Mouse (Mus musculus) midbrain, embryonic 14.5 days (tissue): ENCODE data around the gene Trim39. TPM values are rescaled to one million over a fixed set of nuclear protein-coding genes. Genes with fewer than 3 reads are reported as not detected.

Experiments
- ATAC-seq: fragments of 200-750 bp; cut with Nextera tagmentation; 2 replicates; pipeline ENCODE4 v1.8.0; 2017; ENCODE audit warnings: moderate number of reproducible peaks, moderate library complexity; ENCODE audit not compliant: low FRiP score, low TSS enrichment
- DNase-seq: peaks from one replicate; pipeline ENCODE4 v3.0.0-alpha.2; 2015
- H3K27ac ChIP-seq: fragments of 300-500 bp; sonication (generic); replicated peaks from 2 replicates; pipeline ENCODE4 v1.5.1; 2014; ENCODE audit warnings: mild to moderate bottlenecking, low read depth, low read length, moderate library complexity
- H3K27me3 ChIP-seq: fragments of 300-500 bp; sonication (generic); 2 replicates; pipeline ENCODE4 v1.6.1; 2014; ENCODE audit warnings: low read length, control low read depth, mixed read lengths; ENCODE audit not compliant: control insufficient read depth, insufficient read depth
- H3K36me3 ChIP-seq: fragments of 300-500 bp; sonication (generic); 2 replicates; pipeline ENCODE4 v1.6.1; 2014; ENCODE audit warnings: low read length, control low read depth; ENCODE audit not compliant: control insufficient read depth, insufficient read depth
- H3K4me1 ChIP-seq: fragments of 300-500 bp; sonication (generic); 2 replicates; pipeline ENCODE4 v1.6.1; 2014; ENCODE audit warnings: mild to moderate bottlenecking, antibody characterized with exemption, low read length, control low read depth; ENCODE audit not compliant: control insufficient read depth, insufficient read depth
- H3K4me2 ChIP-seq: fragments of 300-500 bp; sonication (generic); 2 replicates; pipeline ENCODE4 v1.6.1; 2014; ENCODE audit warnings: mild to moderate bottlenecking, low read length, moderate library complexity
- H3K4me3 ChIP-seq: fragments of 300-500 bp; sonication (generic); replicated peaks from 2 replicates; pipeline ENCODE4 v1.5.1; 2014; ENCODE audit warnings: low read depth, low read length
- H3K9ac ChIP-seq: fragments of 300-500 bp; sonication (generic); replicated peaks from 2 replicates; pipeline ENCODE4 v1.6.1; 2014; ENCODE audit warnings: mild to moderate bottlenecking, low read length, moderate library complexity
- H3K9me3 ChIP-seq: fragments of 300-500 bp; sonication (generic); 2 replicates; pipeline ENCODE4 v1.6.1; 2016; ENCODE audit warnings: low read length, control low read depth, mixed read lengths; ENCODE audit not compliant: control insufficient read depth
- WGBS: fragments of 180-500 bp; shearing (Covaris S2); extraction: QIAGEN DNeasy Blood & Tissue Kit; methylation state at CpG from one replicate; pipeline ENCODE4 v1.1.7; 2014; 5-methylcytosine and 5-hydroxymethylcytosine counted together
- polyA plus RNA-seq: library from polyadenylated mRNA; unstranded; fragments of >200 nt; fragmentation: Nextera tagmentation; extraction: Ambion mirVana; gene quantifications from 2 replicates; pipeline ENCODE4 v1.2.1, GENCODE M21; 2014

Gene Trim39
- polyA plus RNA-seq, 1 experiment from 2014 or later, result 21.7 TPM

GRCm38 (mm10) chr17:36257241-36257947 is 14.7 kb downstream of the Trim39 start:
- Histone ChIP-seq H3K4me3 (peak overlapping the region; percentile 78), H3K36me3 (peaks cover 40% of the 10 kb centered on the region), H3K27ac (peak overlapping the region; percentile 89), H3K9me3 (no peaks in the 10 kb centered on the region), H3K4me1 (peaks cover 7% of the 10 kb centered on the region), H3K9ac (peak overlapping the region; percentile 84), H3K4me2 (peak overlapping the region; percentile 56), H3K27me3 (no peaks in the 10 kb centered on the region)
- WGBS, result under 1% methylated on average over 37 of the region's 37 CpGs
- ATAC-seq, result peak; percentile 95
- DNase-seq, result peak; percentile 87

- Histone ChIP-seq H3K4me2 (no peak overlapping the region), H3K4me1 (peaks cover 10% of the 10 kb centered on the region), H3K27ac (no peak overlapping the region), H3K27me3 (0 out of 2 replicates have a peak, but pooled peaks cover 4% of the 10 kb centered on the region), H3K36me3 (no peaks in the 10 kb centered on the region), H3K9me3 (no peaks in the 10 kb centered on the region), H3K9ac (no peak overlapping the region), H3K4me3 (no peak overlapping the region)
- ATAC-seq, result no peak
- no peak for DNase-seq
- 73% methylated on average over 6 of the region's 6 CpGs for WGBS
Measured at GRCm38 (mm10) chr17:36253087-36253600, 18.9 kb downstream of the Trim39 start.

GRCm38 (mm10) chr17:36252250-36252876 is 19.7 kb downstream of the Trim39 start:
- WGBS, result 15% methylated on average over 25 of the region's 25 CpGs
- DNase-seq (peak; percentile 11), ATAC-seq (no peak)
- no peaks in the 10 kb centered on the region for H3K36me3 ChIP-seq
- H3K9ac ChIP-seq, result no peak overlapping the region; the same call in 1 of the 2 replicates
- H3K4me3 ChIP-seq, result 0 out of 2 replicates have a peak overlapping the region, but pooled peaks have one; percentile 10
- peaks cover 10% of the 10 kb centered on the region for H3K4me1 ChIP-seq
- H3K9me3 ChIP-seq, result no peaks in the 10 kb centered on the region
- H3K27ac ChIP-seq, result no peak overlapping the region
- peak overlapping the region; percentile 39 for H3K4me2 ChIP-seq
- 0 out of 2 replicates have a peak, but pooled peaks cover 4% of the 10 kb centered on the region for H3K27me3 ChIP-seq

GRCm38 (mm10) chr17:36248886-36249285 is 23.2 kb downstream of the Trim39 start:
- Histone ChIP-seq H3K27me3 (0 out of 2 replicates have a peak, but pooled peaks cover 4% of the 10 kb centered on the region), H3K36me3 (no peaks in the 10 kb centered on the region), H3K4me3 (no peak overlapping the region), H3K4me1 (0 out of 2 replicates have a peak, but pooled peaks cover 3% of the 10 kb centered on the region), H3K4me2 (no peak overlapping the region), H3K27ac (no peak overlapping the region), H3K9ac (no peak overlapping the region), H3K9me3 (no peaks in the 10 kb centered on the region)
- DNase-seq (no peak), ATAC-seq (no peak)
- 28% methylated on average over 33 of the region's 33 CpGs for WGBS

GRCm38 (mm10) chr17:36245741-36246140 is 26.3 kb downstream of the Trim39 start:
- Histone ChIP-seq H3K9me3 (no peaks in the 10 kb centered on the region), H3K4me3 (no peak overlapping the region), H3K4me2 (no peak overlapping the region), H3K27ac (no peak overlapping the region), H3K27me3 (0 out of 2 replicates have a peak, but pooled peaks cover 4% of the 10 kb centered on the region), H3K36me3 (no peaks in the 10 kb centered on the region), H3K9ac (no peak overlapping the region), H3K4me1 (no peaks in the 10 kb centered on the region)
- no peak for ATAC-seq
- DNase-seq, result no peak
- 85% methylated on average over 2 of the region's 2 CpGs for WGBS

GRCm38 (mm10) chr17:36244031-36244430 is 28.0 kb downstream of the Trim39 start:
- ATAC-seq (no peak), DNase-seq (no peak)
- Histone ChIP-seq H3K4me2 (no peak overlapping the region), H3K4me3 (no peak overlapping the region), H3K36me3 (no peaks in the 10 kb centered on the region), H3K9me3 (no peaks in the 10 kb centered on the region), H3K9ac (no peak overlapping the region), H3K4me1 (no peaks in the 10 kb centered on the region), H3K27ac (no peak overlapping the region), H3K27me3 (0 out of 2 replicates have a peak, but pooled peaks cover 4% of the 10 kb centered on the region)
- WGBS, result 7% methylated on average over 5 of the region's 5 CpGs

- Histone ChIP-seq H3K9ac (no peak overlapping the region), H3K27ac (no peak overlapping the region), H3K4me3 (no peak overlapping the region), H3K4me1 (peaks cover 3% of the 10 kb centered on the region; the same call in 1 of the 2 replicates), H3K4me2 (no peak overlapping the region), H3K9me3 (no peaks in the 10 kb centered on the region), H3K27me3 (peaks cover 14% of the 10 kb centered on the region), H3K36me3 (no peaks in the 10 kb centered on the region)
- DNase-seq (no peak), ATAC-seq (no peak)
- 17% methylated on average over 5 of the region's 5 CpGs for WGBS
Measured at GRCm38 (mm10) chr17:36240637-36241213, 31.3 kb downstream of the Trim39 start.

GRCm38 (mm10) chr17:36237321-36237921 is 34.6 kb downstream of the Trim39 start:
- H3K9ac ChIP-seq, result no peak overlapping the region; the same call in 1 of the 2 replicates
- WGBS, result 3% methylated on average over 27 of the region's 27 CpGs

More at GRCm38 (mm10) chr17:36237321-36237921, 34.6 kb downstream of the Trim39 start:
- H3K36me3 ChIP-seq, result no peaks in the 10 kb centered on the region
- H3K27ac ChIP-seq, result no peak overlapping the region
- no peaks in the 10 kb centered on the region for H3K9me3 ChIP-seq
- H3K27me3 ChIP-seq, result peaks cover 14% of the 10 kb centered on the region
- DNase-seq, result peak; percentile 28
- H3K4me2 ChIP-seq, result peak overlapping the region; percentile 51
- H3K4me1 ChIP-seq, result peaks cover 3% of the 10 kb centered on the region; the same call in 1 of the 2 replicates
- peak overlapping the region; percentile 22 for H3K4me3 ChIP-seq
- ATAC-seq, result no peak
